Mouse (Mus musculus) megakaryocyte-erythroid progenitor cell, adult 5-6 weeks (primary cell): ENCODE measurements around the gene Maged1. TPM values are rescaled to one million over a fixed set of nuclear protein-coding genes. Genes with fewer than 3 reads are reported as not detected.

Experiments
- total RNA-seq, 2 experiments: library from RNA; stranded (forward) in 1 of 2; stranded (reverse) in 1 of 2; fragments of 200-1000, 215-1000 nt in 1 of 2; fragments of >200 nt in 1 of 2; fragmentation: Nextera tagmentation in 1 of 2; gene quantifications; 2 replicates each; pipeline ENCODE4 v1.2.3; 2014 to 2017

Maged1 gene
- total RNA-seq, 2 experiments from 2014 or later, result 0.28 to 3.5 TPM

Other genes with a start within 250 kb of the Maged1 start
- 0.31 TPM in 1 of 2 replicates, not detected in the other for gene Fam90a1b, start 175.4 kb downstream of the Maged1 start, total RNA-seq (2014; fragmentation: Nextera tagmentation)
- not detected in 2 replicates for gene Fam90a1b, start 175.4 kb downstream of the Maged1 start, total RNA-seq (2017)
- gene Apoo, start 175.0 kb downstream of the Maged1 start, total RNA-seq (2014; fragmentation: Nextera tagmentation), result 26.4 and 35.8 TPM in 2 replicates
- 18.4 and 31.8 TPM in 2 replicates for gene Apoo, start 175.0 kb downstream of the Maged1 start, total RNA-seq (2017)
- 1.0 TPM in 1 of 2 replicates, not detected in the other for gene Gspt2, start 93.9 kb upstream of the Maged1 start, total RNA-seq (2014; fragmentation: Nextera tagmentation)
- 1.1 and 1.4 TPM in 2 replicates for gene Gspt2, start 93.9 kb upstream of the Maged1 start, total RNA-seq (2017)
- 4.6 and 4.8 TPM in 2 replicates for gene Zxdb, start 182.4 kb upstream of the Maged1 start, total RNA-seq (2014; fragmentation: Nextera tagmentation)
- 6.1 TPM in 2 replicates for gene Zxdb, start 182.4 kb upstream of the Maged1 start, total RNA-seq (2017)